Mouse (Mus musculus) heart, adult 11 months (tissue): ENCODE data around the gene Zfp830.

Experiments
- DNase-seq: peaks from one replicate; pipeline ENCODE4 v3.0.0; 2022

Zfp830 gene

GRCm38 (mm10) chr11:82763742-82764437, at the start of gene Zfp830, which contains the start of gene Cct6b:
Gene Zfp830, plus strand, starts transcription at chr11:82764345.
Gene Cct6b, minus strand, starts transcription at chr11:82764321.
- DNase-seq: peak; percentile 99

- DNase-seq: peak; percentile 78
These were observed 44.9 kb upstream of the Zfp830 start for GRCm38 (mm10) chr11:82719294-82719693.

GRCm38 (mm10) chr11:82726862-82727261, 37.3 kb upstream of the Zfp830 start:
- DNase-seq: peak; percentile 34

GRCm38 (mm10) chr11:82734227-82734626, 29.9 kb upstream of the Zfp830 start:
- DNase-seq: peak; percentile 25

- DNase-seq: no peak
These were observed 25.1 kb upstream of the Zfp830 start for GRCm38 (mm10) chr11:82739006-82739405.

- DNase-seq: peak; percentile 81
These were observed 18.0 kb upstream of the Zfp830 start for GRCm38 (mm10) chr11:82746138-82746537.

- peak; percentile 94 for DNase-seq
These were observed 17.2 kb upstream of the Zfp830 start for GRCm38 (mm10) chr11:82746857-82747366.

- DNase-seq: peak; percentile 21
These were observed 11.6 kb upstream of the Zfp830 start for GRCm38 (mm10) chr11:82752349-82753115.

- DNase-seq: peak; percentile 17
These were observed 8.2 kb upstream of the Zfp830 start for GRCm38 (mm10) chr11:82755919-82756318.

GRCm38 (mm10) chr11:82762286-82762829, 1.8 kb upstream of the Zfp830 start:
- DNase-seq: peak; percentile 34

- peak; percentile 74 for DNase-seq
These were observed 884 bp upstream of the Zfp830 start for GRCm38 (mm10) chr11:82763261-82763660.

- no peak for DNase-seq
These were observed 336 bp downstream of the Zfp830 start for GRCm38 (mm10) chr11:82764438-82764924.

- DNase-seq: peak; percentile 36
These were observed 16.0 kb downstream of the Zfp830 start for GRCm38 (mm10) chr11:82780134-82780533.

- peak; percentile 99 for DNase-seq
These were observed 17.1 kb downstream of the Zfp830 start, which contains the start of gene Lig3 for GRCm38 (mm10) chr11:82780983-82781903. Gene Lig3, plus strand, starts transcription at chr11:82781108.

GRCm38 (mm10) chr11:82782197-82782596, 18.1 kb downstream of the Zfp830 start:
- peak; percentile 82 for DNase-seq

- DNase-seq: peak; percentile 83
These were observed 19.3 kb downstream of the Zfp830 start for GRCm38 (mm10) chr11:82783453-82783852.

GRCm38 (mm10) chr11:82806656-82807055, 42.5 kb downstream of the Zfp830 start:
- no peak for DNase-seq

- no peak for DNase-seq
These were observed 43.2 kb downstream of the Zfp830 start for GRCm38 (mm10) chr11:82807370-82807769.

GRCm38 (mm10) chr11:82808485-82808884, 44.3 kb downstream of the Zfp830 start:
- DNase-seq: peak; percentile 86
